Mouse (Mus musculus) midbrain, embryonic 11.5 days (tissue): ENCODE results near the gene Gm9508. TPM values are rescaled to one million over a fixed set of nuclear protein-coding genes. Genes with fewer than 3 reads are reported as not detected.
"Not testable (repeated sequence)": the region's sequence is repeated elsewhere in the genome, so short reads cannot be mapped to it uniquely, and the experiment has no call there.

Source experiments
- ATAC-seq: fragments of 200-750 bp; cut with Nextera tagmentation; 2 replicates; pipeline ENCODE4 v1.8.0; 2017; ENCODE audit warnings: moderate TSS enrichment, moderate library complexity; ENCODE audit not compliant: low FRiP score
- DNase-seq: peaks from one replicate; pipeline ENCODE4 v3.0.0; 2015; ENCODE audit warnings: low spot score; ENCODE audit errors: missing footprints
- H3K27ac ChIP-seq: fragments of 300-500 bp; sonication (generic); 2 replicates; pipeline ENCODE4 v1.5.1; 2014; ENCODE audit warnings: low read depth, low read length
- H3K27me3 ChIP-seq: fragments of 300-500 bp; sonication (generic); 2 replicates; pipeline ENCODE4 v1.6.1; 2014; ENCODE audit warnings: mild to moderate bottlenecking, low read length, moderate library complexity, mixed read lengths; ENCODE audit not compliant: control insufficient read depth, insufficient read depth
- H3K36me3 ChIP-seq: fragments of 300-500 bp; sonication (generic); 2 replicates; pipeline ENCODE4 v1.6.1; 2014; ENCODE audit warnings: mild to moderate bottlenecking, low read length, moderate library complexity, mixed read lengths; ENCODE audit not compliant: control insufficient read depth, insufficient read depth
- H3K4me1 ChIP-seq: fragments of 300-500 bp; sonication (generic); 2 replicates; pipeline ENCODE4 v1.6.1; 2014; ENCODE audit warnings: low read length; ENCODE audit not compliant: control insufficient read depth, insufficient read depth
- H3K4me2 ChIP-seq: fragments of 300-500 bp; sonication (generic); 2 replicates; pipeline ENCODE4 v1.6.1; 2014; ENCODE audit warnings: mild to moderate bottlenecking, moderate library complexity
- H3K4me3 ChIP-seq: fragments of 300-500 bp; sonication (generic); 2 replicates; pipeline ENCODE4 v1.5.1; 2014; ENCODE audit warnings: low read depth, low read length
- H3K9ac ChIP-seq: fragments of 300-500 bp; sonication (generic); 2 replicates; pipeline ENCODE4 v1.6.1; 2014; ENCODE audit warnings: low read length
- H3K9me3 ChIP-seq: fragments of 300-500 bp; sonication (generic); 2 replicates; pipeline ENCODE4 v1.6.1; 2016; ENCODE audit warnings: low read length; ENCODE audit not compliant: control insufficient read depth
- WGBS: fragments of 180-500 bp; shearing (Covaris S2); extraction: QIAGEN DNeasy Blood & Tissue Kit; methylation state at CpG from one replicate; pipeline ENCODE4 v1.1.7; 2014; 5-methylcytosine and 5-hydroxymethylcytosine counted together
- polyA plus RNA-seq: library from polyadenylated mRNA; unstranded; fragments of >200 nt; fragmentation: Nextera tagmentation; extraction: Ambion mirVana; gene quantifications from 2 replicates; pipeline ENCODE4 v1.2.1, GENCODE M21; 2014

The Gm9508 gene
- not detected in 2 replicates for polyA plus RNA-seq

DNA sequence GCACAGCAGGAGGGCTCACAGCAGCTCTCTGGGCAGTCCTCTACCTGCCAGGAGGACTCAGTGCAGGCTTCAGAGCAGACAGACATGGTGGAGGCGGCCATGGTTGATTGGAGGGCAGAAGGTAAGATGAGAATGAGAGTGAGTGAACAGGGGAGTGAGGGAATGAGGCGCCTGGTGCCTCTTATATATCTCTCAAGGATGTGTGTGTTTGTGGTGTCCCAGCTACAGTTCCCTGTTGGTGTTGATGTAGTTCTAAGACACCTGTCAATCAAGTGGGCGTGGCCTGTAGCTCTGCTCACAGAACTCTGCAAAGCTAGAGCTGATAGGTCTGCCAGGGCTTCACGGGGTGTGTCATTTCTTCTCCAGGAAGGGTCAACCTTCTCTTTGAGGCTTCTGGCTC is at the start of gene Gm9508:
Gm9508 (minus strand) TSS at position 101 of the 400 bp plus-strand sequence.
- no peak within 1 kb of the TSS for H3K4me3 ChIP-seq
- no peak for ATAC-seq
- no peak within 1 kb of the TSS for H3K4me2 ChIP-seq
- WGBS: 41% methylated on average over 4 of the region's 4 CpGs
- no peaks in the 10 kb centered on the region for H3K4me1 ChIP-seq
- no peak within 1 kb of the TSS for H3K27ac ChIP-seq
- no peaks in the 10 kb centered on the region for H3K9me3 ChIP-seq
- no peaks in the 10 kb centered on the region for H3K36me3 ChIP-seq
- DNase-seq: no peak
- H3K9ac ChIP-seq: no peak within 1 kb of the TSS
- no peaks in the 10 kb centered on the region for H3K27me3 ChIP-seq

DNA sequence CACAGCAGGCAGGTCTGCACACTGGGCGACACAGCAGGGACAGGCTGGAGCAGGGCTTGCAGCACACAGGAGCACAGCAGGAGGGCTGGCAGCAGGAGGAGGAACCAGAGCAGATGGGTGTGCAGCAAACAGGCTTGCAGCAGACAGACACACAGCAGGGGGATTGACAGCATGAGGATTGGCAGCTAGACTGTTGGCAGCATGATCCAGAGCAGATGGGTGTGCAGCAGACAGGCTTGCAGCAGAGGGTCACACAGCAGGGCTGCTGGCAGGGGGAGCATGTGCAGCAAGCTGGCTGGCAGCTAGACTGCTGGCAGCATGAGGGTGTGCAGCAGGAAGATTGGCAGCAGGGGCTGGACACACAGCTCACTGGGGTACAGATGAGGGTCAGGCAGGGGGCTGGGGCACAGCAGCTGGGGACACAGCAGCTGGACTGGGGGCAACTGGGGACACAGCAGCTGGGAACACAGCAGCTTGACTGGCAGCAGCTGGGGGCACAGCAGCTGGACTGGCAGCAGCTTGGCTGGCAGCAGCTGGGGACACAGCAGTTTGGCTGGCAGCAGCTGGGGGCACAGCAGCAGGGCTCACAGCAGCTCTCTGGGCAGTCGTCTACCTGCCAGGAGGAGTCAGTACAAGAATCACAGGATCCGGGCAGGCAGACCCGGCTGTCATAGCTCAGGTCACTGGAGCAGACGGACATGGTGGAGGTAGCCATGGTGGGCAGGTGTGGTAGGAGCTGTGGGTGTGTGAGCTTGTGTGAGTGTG is 45.1 kb upstream of the Gm9508 start, which contains the start of gene Gm18596:
Gm18596 (minus strand) TSS at position 715 of the 765 bp plus-strand sequence.
- not testable (repeated sequence) for H3K36me3 ChIP-seq, H3K9ac ChIP-seq, H3K27ac ChIP-seq, ATAC-seq, H3K4me1 ChIP-seq, H3K4me2 ChIP-seq, H3K27me3 ChIP-seq, H3K9me3 ChIP-seq, H3K4me3 ChIP-seq, DNase-seq
- WGBS: 68% methylated on average over 4 of the region's 5 CpGs

DNA sequence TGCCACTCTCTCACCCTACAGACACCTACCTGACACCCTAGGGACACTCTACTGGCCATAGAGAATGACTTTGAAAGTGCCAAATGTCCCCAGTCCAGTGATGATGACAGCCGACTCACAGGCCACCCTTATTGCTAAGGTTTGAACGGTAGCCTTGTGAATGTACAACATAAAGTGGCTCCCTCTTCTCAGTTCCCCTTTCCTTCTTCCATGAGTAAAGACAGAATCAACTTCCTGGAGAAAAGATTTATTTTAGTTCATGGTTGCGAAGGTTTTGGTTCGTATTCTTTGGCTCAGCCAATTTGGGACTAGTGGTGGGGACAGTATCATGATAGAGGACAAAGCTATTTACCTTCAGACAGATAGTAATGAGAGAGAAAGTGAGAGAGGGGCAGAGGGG is 41.9 kb upstream of the Gm9508 start:
- Histone ChIP-seq H3K4me3 (no peak overlapping the region), H3K9me3 (no peaks in the 10 kb centered on the region), H3K4me1 (0 out of 2 replicates have a peak, but pooled peaks cover 3% of the 10 kb centered on the region), H3K36me3 (no peaks in the 10 kb centered on the region), H3K9ac (no peak overlapping the region), H3K27ac (no peak overlapping the region), H3K27me3 (no peaks in the 10 kb centered on the region), H3K4me2 (no peak overlapping the region)
- DNase-seq (no peak), ATAC-seq (no peak)
- 95% methylated on average over 4 of the region's 4 CpGs for WGBS

DNA sequence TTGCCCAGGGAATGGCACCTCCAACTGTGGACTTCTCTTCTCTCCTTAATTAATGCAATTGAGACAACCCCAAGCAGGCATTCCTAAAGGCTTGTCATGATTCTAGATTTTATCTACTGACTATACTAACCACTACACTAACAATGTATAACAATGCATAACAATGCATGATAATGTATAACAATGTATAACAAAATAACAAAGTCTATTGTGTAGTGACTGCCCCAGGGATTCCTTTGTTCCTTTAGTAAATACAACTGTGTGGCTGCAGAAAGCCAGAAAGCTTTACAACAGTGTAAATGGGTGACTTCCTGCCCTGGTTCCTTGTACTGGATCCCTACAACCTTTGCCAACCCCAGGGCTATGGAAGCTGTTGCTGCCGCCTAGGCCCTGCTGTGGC is 38.9 kb upstream of the Gm9508 start:
- Histone ChIP-seq H3K9me3 (no peaks in the 10 kb centered on the region), H3K27ac (no peak overlapping the region), H3K4me1 (0 out of 2 replicates have a peak, but pooled peaks cover 3% of the 10 kb centered on the region), H3K4me2 (no peak overlapping the region), H3K9ac (no peak overlapping the region), H3K4me3 (no peak overlapping the region), H3K36me3 (no peaks in the 10 kb centered on the region), H3K27me3 (no peaks in the 10 kb centered on the region)
- ATAC-seq (no peak), DNase-seq (no peak)
- WGBS: 96% methylated on average over 1 of the region's 1 CpGs

DNA sequence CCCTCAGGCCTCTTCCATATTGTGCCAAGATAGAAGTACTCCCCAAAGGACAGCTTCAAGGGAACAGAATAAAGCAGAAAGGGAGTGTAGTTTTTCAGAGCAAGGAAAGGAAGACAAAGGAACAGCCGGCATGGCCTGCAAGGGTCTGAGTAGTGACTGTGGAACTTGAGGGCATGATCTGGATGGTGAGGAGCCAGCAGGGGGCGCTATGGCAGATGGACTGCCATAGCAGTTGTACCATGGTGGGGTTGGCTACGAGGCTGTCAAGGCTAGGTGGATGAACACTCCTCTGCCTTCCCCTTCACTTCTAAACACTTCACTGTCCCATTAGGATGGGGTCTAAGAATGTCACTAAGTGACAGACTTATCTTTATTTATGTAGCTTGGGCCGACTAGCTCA is 32.2 kb upstream of the Gm9508 start:
- Histone ChIP-seq H3K36me3 (no peaks in the 10 kb centered on the region), H3K4me1 (no peaks in the 10 kb centered on the region), H3K27me3 (no peaks in the 10 kb centered on the region), H3K9ac (no peak overlapping the region), H3K4me3 (no peak overlapping the region), H3K4me2 (no peak overlapping the region), H3K27ac (no peak overlapping the region), H3K9me3 (no peaks in the 10 kb centered on the region)
- no peak for ATAC-seq
- DNase-seq: no peak
- WGBS: 52% methylated on average over 4 of the region's 4 CpGs

DNA sequence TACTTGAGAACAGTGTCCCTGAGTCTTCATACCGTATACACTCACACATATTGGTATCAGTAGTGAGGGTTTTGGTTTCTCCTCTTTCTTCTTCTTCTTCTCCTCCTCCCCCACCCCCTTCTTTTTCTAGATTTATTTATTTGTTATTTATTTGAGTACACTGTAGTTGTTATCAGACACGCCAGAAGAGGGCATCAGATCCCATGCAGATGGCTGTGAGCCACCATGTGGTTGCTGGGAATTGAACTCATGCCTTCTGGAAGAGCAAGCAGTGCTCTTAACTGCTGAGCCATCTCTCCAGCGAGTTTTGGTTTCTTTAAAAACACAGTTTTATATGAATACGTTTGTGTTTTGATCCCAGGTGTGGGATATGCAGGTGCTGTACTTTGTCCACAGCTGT is 31.2 kb upstream of the Gm9508 start:
- Histone ChIP-seq H3K36me3 (no peaks in the 10 kb centered on the region), H3K27me3 (no peaks in the 10 kb centered on the region), H3K4me1 (no peaks in the 10 kb centered on the region), H3K4me3 (no peak overlapping the region), H3K4me2 (no peak overlapping the region), H3K9ac (no peak overlapping the region), H3K9me3 (no peaks in the 10 kb centered on the region), H3K27ac (no peak overlapping the region)
- no peak for ATAC-seq
- WGBS: 63% methylated on average over 4 of the region's 4 CpGs
- no peak for DNase-seq

DNA sequence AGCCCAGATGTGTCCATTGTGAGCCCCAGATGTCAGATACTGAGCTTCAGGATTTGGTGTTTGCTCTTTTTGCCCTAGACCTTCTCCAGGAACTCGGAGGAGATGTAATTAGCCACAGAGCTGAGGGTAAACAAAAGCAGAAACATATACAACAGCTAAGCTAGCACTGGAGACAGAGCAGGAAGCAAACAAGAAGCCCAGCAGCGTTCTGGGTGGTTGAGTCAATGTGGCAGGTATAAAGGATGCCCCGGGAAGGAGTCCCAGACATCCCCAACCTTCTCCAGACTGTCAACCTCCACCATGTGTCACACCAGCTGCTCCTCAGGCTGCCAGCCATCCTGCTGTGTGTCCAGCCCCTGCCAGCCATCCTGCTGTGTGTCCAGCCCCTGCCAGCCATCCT is 29.2 kb upstream of the Gm9508 start, which contains the start of gene Gm10100:
Gm10100 (plus strand) TSS at position 301 of the 400 bp plus-strand sequence.
- ATAC-seq (no peak), DNase-seq (no peak)
- Histone ChIP-seq H3K27ac (no peak within 1 kb of the TSS), H3K36me3 (no peaks in the 10 kb centered on the region), H3K9ac (no peak within 1 kb of the TSS), H3K9me3 (no peaks in the 10 kb centered on the region), H3K4me1 (no peaks in the 10 kb centered on the region), H3K4me3 (no peak within 1 kb of the TSS), H3K27me3 (no peaks in the 10 kb centered on the region), H3K4me2 (no peak within 1 kb of the TSS)
- WGBS: 44% methylated on average over 3 of the region's 3 CpGs

DNA sequence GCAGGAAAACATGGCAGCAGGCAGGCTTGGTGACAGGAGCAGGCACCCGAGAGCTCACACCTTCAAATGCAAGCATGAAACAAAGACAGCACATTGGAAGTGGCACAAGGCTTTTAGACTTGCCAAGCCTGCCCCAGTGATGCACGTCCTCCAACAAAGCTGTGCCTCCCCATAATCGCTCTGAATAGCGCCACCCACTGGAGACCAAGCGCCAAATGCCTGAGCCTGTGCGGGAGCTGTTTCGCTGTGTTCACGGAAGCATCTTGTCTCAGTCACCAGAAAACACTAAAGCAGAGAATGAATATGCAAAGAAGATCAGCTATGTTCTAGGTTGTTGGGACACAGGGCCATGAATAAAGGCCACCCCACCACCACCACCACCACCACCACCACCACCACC is 27.8 kb upstream of the Gm9508 start:
- Histone ChIP-seq H3K4me1 (no peaks in the 10 kb centered on the region), H3K4me2 (no peak overlapping the region), H3K27ac (no peak overlapping the region), H3K27me3 (no peaks in the 10 kb centered on the region), H3K4me3 (no peak overlapping the region), H3K9me3 (no peaks in the 10 kb centered on the region), H3K9ac (no peak overlapping the region), H3K36me3 (no peaks in the 10 kb centered on the region)
- ATAC-seq (no peak), DNase-seq (no peak)
- 75% methylated on average over 8 of the region's 8 CpGs for WGBS

DNA sequence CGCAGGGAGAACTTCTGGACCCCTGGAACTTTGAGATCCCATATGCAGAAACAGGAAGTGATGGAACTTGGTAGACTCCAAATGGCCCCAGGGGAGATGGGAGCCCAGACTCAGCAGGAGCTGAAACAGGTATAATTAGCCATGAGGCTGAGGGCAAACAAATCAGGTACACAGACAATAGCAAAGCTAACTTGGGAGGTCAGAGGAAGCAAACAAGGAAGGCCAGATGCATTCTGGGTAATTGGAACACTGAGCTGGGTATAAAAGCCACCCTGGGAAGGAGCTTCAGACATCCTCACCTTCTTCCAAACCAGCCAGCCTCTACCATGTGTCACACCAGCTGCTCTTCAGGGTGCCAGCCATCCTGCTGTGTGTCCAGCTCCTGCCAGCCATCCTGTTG is 23.3 kb upstream of the Gm9508 start, which contains the start of gene Krtap12-1:
Krtap12-1 (plus strand) TSS at position 301 of the 400 bp plus-strand sequence.
- H3K27me3 ChIP-seq, H3K4me1 ChIP-seq, H3K27ac ChIP-seq, DNase-seq, H3K9ac ChIP-seq, H3K9me3 ChIP-seq, H3K36me3 ChIP-seq, ATAC-seq, H3K4me2 ChIP-seq, H3K4me3 ChIP-seq: not testable (repeated sequence)
- WGBS: 82% methylated on average over 1 of the region's 1 CpGs
